Mouse (Mus musculus) adrenal gland, postnatal 36 days (tissue): Measurements from ENCODE around the gene Ric3. TPM values are rescaled to one million over a fixed set of nuclear protein-coding genes. Genes with fewer than 3 reads are reported as not detected.

Experiments used
- DNase-seq, 2 experiments: peaks; one replicate each; pipeline ENCODE4 v3.0.0; 2021; ENCODE audit warnings: mixed read lengths in 1 of 2
- total RNA-seq, 2 experiments: library from RNA; stranded (reverse); gene quantifications; 2 replicates each; pipeline ENCODE4 v1.2.3; 2021

Gene Ric3
- total RNA-seq, 2 experiments from 2014 or later: 39.7 to 58.7 TPM

DNA sequence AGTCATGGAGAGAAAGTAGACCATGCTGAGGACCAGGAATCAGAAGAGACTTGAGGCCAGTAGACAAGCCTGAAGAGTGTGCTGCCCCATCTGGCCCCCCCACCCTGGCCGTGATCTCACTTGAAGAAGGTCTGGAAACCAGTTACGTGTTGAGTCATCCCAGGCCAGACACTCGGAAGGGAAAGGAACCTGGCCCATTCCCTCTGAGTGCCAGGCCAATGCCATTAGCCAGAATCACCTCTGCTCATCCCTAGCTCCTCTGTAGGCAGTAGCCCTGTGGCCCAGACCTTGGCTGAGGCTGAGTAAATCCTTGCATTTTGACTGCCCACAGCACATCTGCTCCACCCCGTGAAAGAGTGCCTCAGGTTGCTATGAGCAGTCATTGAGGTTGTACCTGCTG lies 81.2 kb downstream of the Ric3 start:
- peak; percentile 35 to 39 for DNase-seq

DNA sequence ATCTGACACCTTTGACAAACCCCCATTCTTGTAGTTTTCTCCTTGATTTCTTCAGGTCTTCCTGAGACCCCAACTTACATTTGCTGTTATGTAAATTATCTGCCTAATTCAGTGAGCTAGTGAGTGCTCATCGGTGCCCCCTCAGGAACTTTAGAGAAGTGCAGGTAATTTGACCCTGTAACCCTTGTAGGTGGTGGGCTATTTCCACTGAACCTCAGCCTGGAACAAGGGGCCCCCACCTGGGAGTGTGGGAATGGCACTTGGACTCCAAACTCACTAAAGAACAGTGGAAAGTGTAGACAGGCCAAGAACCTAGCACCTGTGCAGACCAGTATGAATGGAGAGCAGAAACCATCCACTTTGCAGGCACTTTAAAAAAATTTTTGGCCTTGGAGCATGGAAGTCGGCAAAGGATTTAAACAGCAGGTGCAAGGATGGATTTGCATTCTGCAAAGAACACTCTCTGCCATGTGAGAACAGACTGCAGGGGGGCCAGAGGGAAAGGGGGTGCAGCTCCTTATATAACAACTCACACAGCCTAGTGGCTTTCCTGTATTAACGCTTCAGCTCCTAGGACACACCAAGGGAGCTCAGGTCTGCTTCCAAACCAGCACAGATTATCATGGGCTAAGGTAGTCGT lies 82.7 kb downstream of the Ric3 start:
- DNase-seq: peak in 1 of 2 experiments; percentile 42

DNA sequence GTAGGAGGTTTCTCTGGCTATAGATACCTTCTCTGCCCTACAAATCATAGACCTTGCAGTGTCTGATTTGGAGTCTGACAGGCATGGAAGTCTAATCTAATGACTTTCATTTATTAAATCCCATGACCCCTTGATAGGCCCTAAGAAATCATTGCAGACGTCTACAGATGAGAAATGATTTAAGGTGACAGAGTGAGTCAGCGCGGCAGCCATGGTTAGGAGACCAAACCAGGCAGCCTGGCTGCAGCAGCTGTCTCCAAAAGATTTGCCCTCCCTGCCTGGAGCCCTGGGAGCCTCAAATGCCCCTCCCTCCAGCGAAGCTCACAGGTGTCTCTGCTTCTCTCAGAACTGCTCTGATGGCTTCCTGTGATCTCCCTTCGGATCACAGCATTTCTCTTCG lies 87.0 kb downstream of the Ric3 start:
- peak; percentile 36 to 60 for DNase-seq

DNA sequence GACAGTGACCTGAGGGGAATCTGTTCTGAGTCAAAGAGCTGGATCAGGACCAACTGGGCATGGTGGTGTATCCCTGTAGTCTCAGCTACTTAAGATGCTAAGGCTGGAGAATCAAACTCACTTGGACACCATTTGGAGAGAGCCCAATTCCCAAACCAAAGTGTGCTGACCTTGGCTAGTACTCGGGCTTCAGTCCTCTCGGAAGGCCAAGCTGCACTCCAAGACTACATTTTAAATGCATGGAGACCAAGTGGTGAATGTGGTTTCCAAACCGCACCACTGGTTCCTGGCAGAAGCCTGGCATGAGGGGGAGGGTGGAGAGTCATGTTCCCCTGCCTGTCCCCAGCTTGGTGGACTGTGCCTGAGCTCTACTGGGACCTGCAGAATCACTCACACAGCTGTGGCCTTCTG lies 89.2 kb downstream of the Ric3 start:
- peak in 1 of 2 experiments; percentile 46 for DNase-seq

DNA sequence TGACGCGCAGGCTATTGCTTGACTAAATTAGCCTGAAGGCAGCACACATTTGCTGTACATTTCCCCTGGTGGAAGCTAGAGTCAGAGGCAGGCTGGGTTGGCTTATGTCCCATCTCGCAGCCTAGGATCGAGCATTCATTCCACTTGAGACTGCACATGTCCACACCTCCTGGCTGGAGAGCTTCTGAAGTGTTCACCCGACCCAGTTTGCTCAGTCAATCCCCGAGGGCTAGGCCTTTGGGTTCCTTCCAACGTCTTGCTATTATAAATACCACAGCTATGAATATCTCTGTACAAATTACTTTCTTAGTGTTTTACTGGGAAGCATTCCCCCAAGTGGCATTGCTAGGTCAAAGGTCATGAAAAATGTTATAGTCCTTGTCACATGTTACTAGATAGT lies 89.9 kb downstream of the Ric3 start:
- peak; percentile 39 to 62 for DNase-seq

DNA sequence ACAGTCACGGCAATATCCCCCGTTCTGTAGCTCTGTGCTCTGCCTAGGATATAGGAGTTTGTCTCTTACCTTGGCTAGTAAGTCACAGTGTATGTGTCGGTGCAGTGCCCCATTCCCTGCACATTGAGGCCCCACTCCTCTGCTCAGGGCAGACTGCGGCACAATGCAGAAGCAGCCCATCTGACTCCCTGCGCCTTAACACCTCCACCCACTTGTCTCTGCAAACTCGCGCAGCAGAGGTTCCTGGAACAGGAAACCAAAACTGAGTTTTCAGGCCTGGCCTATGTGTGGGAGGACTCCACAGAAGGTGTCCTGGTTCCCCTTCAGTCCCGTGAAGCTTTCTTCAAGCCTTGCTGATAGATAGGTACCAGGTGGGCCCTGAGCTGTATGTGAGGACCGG lies 91.9 kb downstream of the Ric3 start:
- DNase-seq: no peak

DNA sequence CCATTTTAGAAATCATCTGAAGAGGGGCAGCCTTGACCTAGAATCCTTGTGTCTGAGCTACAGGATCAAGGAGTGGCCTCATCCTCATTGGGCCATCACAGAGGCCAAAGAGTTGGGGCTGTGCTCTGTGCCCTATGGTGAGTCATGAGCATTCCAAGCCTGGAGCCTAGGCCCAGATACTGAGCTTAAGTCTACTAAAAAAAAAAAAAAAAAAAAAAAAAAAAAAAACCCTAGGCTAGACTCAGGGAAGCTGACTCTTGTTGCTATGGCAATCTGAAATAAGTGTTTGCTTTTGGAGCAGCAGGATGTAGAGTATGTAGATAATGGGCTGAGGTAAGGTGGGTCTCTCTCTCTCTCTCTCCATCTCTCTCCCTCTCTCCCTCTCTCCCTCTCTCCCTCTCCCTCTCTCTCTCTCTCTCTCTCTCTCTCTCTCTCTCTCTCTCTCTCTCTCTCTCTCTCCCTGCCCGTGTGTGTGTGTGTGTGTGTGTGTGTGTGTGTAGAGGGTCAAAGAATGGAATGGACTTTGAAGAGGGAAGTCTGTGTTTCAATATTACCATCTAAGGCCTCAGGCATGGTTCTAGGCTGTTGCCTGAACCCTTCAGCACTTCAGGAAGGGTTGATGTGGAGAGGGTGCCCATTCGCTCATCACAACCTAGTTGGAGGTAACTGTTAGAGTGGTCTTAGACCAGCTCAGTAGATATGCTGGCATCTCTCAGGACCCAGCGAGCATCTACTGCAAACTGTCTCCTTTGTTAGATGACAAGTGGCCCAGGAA lies 97.0 kb downstream of the Ric3 start:
- DNase-seq: peak in 1 of 2 experiments; percentile 35

Other genes starting within 250 kb of the Ric3 start
- gene Olfr516, start 232.8 kb downstream of the Ric3 start, total RNA-seq: not detected
- gene Olfr517, start 211.0 kb downstream of the Ric3 start, total RNA-seq: not detected
- not detected for gene Olfr518, start 198.3 kb downstream of the Ric3 start, total RNA-seq
- gene Olfr519, start 188.9 kb downstream of the Ric3 start, total RNA-seq: not detected
- under 1 TPM; 0.36 to 0.40 TPM for gene Nlrp10, start 153.2 kb downstream of the Ric3 start, total RNA-seq
- 100 to 1,000 TPM; 132 to 147 TPM for gene Eif3f, start 148.9 kb downstream of the Ric3 start, total RNA-seq
- 10 to 100 TPM; 21.1 to 38.1 TPM for gene Tub, start 133.0 kb downstream of the Ric3 start, total RNA-seq
- 1 to 10 TPM; 5.1 to 9.4 TPM for gene Lmo1, start 91.9 kb upstream of the Ric3 start, total RNA-seq